Mouse (Mus musculus) limb, embryonic 15.5 days (tissue): ENCODE measurements around the gene Myo16. TPM values are rescaled to one million over a fixed set of nuclear protein-coding genes. Genes with fewer than 3 reads are reported as not detected.

Experiments
- ATAC-seq: fragments of 200-750 bp; cut with Nextera tagmentation; 2 replicates; pipeline ENCODE4 v1.8.0; 2017; ENCODE audit warnings: low read depth, moderate TSS enrichment; ENCODE audit not compliant: insufficient number of reproducible peaks, low FRiP score, low TSS enrichment
- H3K27ac ChIP-seq: fragments of 300-500 bp; sonication (generic); 2 replicates; pipeline ENCODE4 v1.5.1; 2015; ENCODE audit warnings: moderate library complexity, mild to moderate bottlenecking, inconsistent platforms
- H3K27me3 ChIP-seq: fragments of 300-500 bp; sonication (generic); 2 replicates; pipeline ENCODE4 v1.6.1; 2015; ENCODE audit warnings: inconsistent platforms
- H3K36me3 ChIP-seq: fragments of 300-500 bp; sonication (generic); 2 replicates; pipeline ENCODE4 v1.6.1; 2015; ENCODE audit warnings: inconsistent platforms
- H3K4me1 ChIP-seq: fragments of 300-500 bp; sonication (generic); 2 replicates; pipeline ENCODE4 v1.6.1; 2015; ENCODE audit warnings: inconsistent platforms
- H3K4me2 ChIP-seq: fragments of 300-500 bp; sonication (generic); 2 replicates; pipeline ENCODE4 v1.6.1; 2015; ENCODE audit warnings: mild to moderate bottlenecking, inconsistent platforms
- H3K4me3 ChIP-seq: fragments of 300-500 bp; sonication (generic); 2 replicates; pipeline ENCODE4 v1.5.1; 2015; ENCODE audit warnings: mild to moderate bottlenecking, inconsistent platforms
- H3K9ac ChIP-seq: fragments of 300-500 bp; sonication (generic); 2 replicates; pipeline ENCODE4 v1.6.1; 2015; ENCODE audit warnings: inconsistent platforms
- H3K9me3 ChIP-seq: fragments of 300-500 bp; sonication (generic); 2 replicates; pipeline ENCODE4 v1.6.1; 2016; ENCODE audit warnings: inconsistent platforms
- WGBS: fragments of 180-500 bp; shearing (Covaris S2); methylation state at CpG from one replicate; pipeline ENCODE4 v1.1.7; 2015; 5-methylcytosine and 5-hydroxymethylcytosine counted together
- polyA plus RNA-seq: library from polyadenylated mRNA; unstranded; fragments of >200 nt; fragmentation: Nextera tagmentation; extraction: Ambion mirVana; gene quantifications from 2 replicates; pipeline ENCODE4 v1.2.1, GENCODE M21; 2015

Myo16 gene
- polyA plus RNA-seq, 1 experiment from 2014 or later, result 0.42 TPM

DNA sequence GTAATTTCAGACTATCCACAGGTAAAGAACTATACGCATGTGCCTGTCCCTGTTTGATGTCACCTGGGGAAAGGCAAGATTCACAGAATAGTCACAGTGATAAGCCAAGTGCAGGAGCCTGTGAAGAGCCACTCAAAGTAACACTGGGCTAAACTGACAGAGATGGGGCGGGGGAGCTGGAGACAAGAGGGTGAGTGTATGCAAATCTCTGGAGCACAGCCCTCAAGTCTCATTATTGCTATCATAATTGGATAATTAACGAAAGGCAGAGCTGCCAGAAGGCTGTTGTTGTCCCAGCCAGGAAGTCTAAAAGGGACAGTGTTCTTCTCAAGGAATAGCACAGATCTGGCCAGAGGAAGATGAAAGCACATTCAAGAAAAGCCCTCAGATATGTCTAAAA lies 490.8 kb downstream of the Myo16 start:
- no peak for ATAC-seq
- H3K9ac ChIP-seq, result no peak overlapping the region
- WGBS, result 72% methylated on average over 3 of the region's 3 CpGs

DNA sequence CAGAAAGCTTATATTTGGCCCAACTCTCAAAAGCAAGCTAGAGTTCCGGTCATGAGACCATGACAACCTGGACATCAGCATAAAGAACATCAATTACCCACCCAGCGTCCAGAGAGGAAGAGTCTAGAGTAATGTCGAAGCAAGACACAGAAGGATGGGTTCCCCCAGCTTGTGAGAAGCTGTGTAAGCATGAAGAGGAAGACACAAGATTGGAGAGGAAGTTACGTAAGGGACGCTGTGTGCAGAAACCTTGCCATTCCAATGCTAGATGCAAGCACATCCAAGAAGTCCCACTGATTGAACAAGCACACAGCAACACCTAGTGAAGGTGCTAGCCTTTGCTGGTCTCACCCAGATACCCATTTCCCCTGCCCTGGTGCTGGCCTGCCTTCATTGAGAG lies 492.0 kb downstream of the Myo16 start:
- no peak overlapping the region for H3K4me2 ChIP-seq
- no peak overlapping the region for H3K9ac ChIP-seq
- ATAC-seq, result no peak
- no peaks in the 10 kb centered on the region for H3K9me3 ChIP-seq
- no peaks in the 10 kb centered on the region for H3K36me3 ChIP-seq
- no peaks in the 10 kb centered on the region for H3K4me1 ChIP-seq
- no peak overlapping the region for H3K27ac ChIP-seq
- WGBS, result 91% methylated on average over 5 of the region's 5 CpGs
- no peaks in the 10 kb centered on the region for H3K27me3 ChIP-seq
- no peak overlapping the region for H3K4me3 ChIP-seq

More for the DNA sequence above, 490.8 kb downstream of the Myo16 start:
- no peak overlapping the region for H3K4me2 ChIP-seq
- H3K27ac ChIP-seq, result no peak overlapping the region
- H3K4me1 ChIP-seq, result no peaks in the 10 kb centered on the region
- no peaks in the 10 kb centered on the region for H3K9me3 ChIP-seq
- H3K36me3 ChIP-seq, result no peaks in the 10 kb centered on the region
- no peaks in the 10 kb centered on the region for H3K27me3 ChIP-seq
- no peak overlapping the region for H3K4me3 ChIP-seq

DNA sequence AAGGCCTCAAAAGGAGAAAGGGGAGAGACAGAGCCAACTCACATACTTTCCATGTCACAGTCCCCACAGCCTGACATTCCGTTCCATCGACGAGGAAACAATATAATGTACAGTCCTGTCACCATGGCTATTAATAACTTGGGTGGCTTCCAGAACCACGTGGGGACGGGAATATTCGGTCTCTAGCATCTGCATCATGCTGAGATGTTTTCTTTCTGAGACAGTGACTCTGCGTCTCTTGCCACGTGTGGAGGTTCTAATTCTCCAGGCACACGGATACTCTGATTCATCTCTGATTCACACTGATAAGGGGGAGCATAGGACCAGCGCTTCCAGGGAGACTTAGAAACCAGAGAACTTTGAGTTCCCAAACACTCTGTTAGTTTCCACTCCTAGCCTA lies 492.8 kb downstream of the Myo16 start:
- no peak for ATAC-seq
- H3K27me3 ChIP-seq, result no peaks in the 10 kb centered on the region
- no peak overlapping the region for H3K27ac ChIP-seq
- no peak overlapping the region for H3K9ac ChIP-seq
- no peak overlapping the region for H3K4me2 ChIP-seq
- H3K9me3 ChIP-seq, result no peaks in the 10 kb centered on the region
- no peaks in the 10 kb centered on the region for H3K36me3 ChIP-seq
- H3K4me1 ChIP-seq, result 0 out of 2 replicates have a peak, but pooled peaks cover under 1% of the 10 kb centered on the region
- no peak overlapping the region for H3K4me3 ChIP-seq
- 49% methylated on average over 10 of the region's 10 CpGs for WGBS

DNA sequence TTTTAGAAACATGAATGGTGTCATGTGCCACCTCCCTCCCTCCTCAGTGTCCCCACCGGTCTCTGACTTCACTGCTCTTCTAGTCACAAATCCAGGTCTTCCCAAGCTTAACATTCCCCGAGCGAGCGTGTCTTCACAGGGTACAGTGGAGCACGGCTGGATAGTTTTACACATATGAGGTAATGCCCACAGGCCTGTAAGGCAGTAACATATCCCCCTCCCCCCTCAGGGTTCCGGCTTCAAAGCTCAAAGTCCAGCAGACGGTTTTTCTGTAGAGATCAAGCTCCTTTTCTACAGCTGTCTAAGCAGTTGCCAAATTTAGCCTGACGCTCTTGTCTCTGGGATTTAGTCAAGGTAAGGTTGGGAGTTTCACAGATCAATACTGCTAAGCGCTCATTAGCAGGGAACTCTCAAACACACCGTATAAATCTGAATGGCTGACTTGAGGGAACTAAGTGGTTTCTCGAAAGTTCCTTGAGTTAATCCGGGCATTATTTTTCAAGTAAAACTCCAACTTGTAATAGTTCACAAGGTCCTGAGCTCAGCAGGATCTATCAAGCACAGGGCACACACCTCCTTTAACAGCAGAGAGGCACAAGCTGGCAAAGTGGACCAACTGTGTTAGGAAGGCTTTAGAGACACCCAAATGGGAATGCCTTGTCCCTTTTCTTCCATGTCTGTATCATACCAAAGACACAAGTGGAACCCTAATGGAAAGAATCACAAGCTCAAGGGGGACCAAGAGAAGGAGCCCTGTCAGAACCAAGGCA lies 498.0 kb downstream of the Myo16 start:
- no peak overlapping the region for H3K9ac ChIP-seq
- no peak for ATAC-seq
- H3K36me3 ChIP-seq, result no peaks in the 10 kb centered on the region
- H3K27me3 ChIP-seq, result no peaks in the 10 kb centered on the region
- H3K4me1 ChIP-seq, result 0 out of 2 replicates have a peak, but pooled peaks cover 2% of the 10 kb centered on the region
- WGBS, result 60% methylated on average over 12 of the region's 12 CpGs
- no peak overlapping the region for H3K27ac ChIP-seq
- no peaks in the 10 kb centered on the region for H3K9me3 ChIP-seq
- H3K4me2 ChIP-seq, result no peak overlapping the region
- H3K4me3 ChIP-seq, result no peak overlapping the region

DNA sequence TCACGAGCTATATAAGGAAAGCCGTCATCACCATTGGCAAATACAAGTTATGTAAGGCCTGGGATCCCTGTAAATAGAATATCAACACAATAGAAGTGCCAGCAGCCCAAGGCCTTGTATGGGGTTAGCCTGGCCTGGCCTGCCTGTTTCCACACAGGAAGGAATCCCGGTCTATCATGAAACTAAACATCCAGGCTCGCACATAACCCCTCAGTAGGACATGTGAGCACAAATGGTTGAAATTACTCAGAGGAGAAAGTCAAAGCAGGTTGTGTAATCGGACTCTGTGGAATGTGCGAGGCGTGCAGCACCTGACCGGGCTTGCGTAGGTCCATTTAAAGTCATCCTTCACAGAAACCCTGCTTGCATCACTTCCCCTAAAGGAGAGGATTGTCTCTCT lies 499.6 kb downstream of the Myo16 start:
- Histone ChIP-seq H3K4me3 (no peak overlapping the region), H3K9ac (no peak overlapping the region), H3K36me3 (no peaks in the 10 kb centered on the region), H3K27me3 (no peaks in the 10 kb centered on the region), H3K9me3 (no peaks in the 10 kb centered on the region), H3K27ac (no peak overlapping the region), H3K4me2 (no peak overlapping the region), H3K4me1 (0 out of 2 replicates have a peak, but pooled peaks cover 2% of the 10 kb centered on the region)
- ATAC-seq, result no peak
- WGBS, result 54% methylated on average over 9 of the region's 9 CpGs

DNA sequence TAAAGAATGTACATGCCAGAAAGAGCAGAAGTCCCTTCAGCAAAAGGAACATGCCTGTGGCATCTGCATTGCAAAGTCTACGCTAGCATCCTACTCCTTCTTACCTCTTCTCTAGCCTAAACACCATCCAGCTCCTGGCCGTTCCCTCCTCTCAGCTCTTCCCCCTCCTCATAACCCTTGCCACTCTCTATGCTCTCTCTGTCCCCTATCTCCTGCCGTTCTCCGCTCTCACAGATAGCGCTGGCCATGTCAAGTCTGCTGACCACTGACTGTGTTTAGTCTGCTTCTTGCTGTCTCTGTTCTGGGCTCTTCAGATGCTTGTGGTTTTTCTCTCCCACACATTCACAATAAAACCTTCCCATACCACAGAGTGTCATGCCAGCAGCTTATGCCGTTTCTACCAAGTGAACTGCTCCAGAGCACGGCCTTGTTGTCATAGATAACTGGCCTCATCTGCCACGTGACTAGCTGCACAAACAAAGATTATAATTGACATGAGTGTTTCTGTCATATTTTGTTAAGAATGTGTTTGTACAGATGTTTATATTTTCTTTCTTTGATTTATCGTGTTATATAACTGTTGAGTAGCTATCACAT lies 501.3 kb downstream of the Myo16 start:
- no peak for ATAC-seq
- 81% methylated on average over 9 of the region's 9 CpGs for WGBS

DNA sequence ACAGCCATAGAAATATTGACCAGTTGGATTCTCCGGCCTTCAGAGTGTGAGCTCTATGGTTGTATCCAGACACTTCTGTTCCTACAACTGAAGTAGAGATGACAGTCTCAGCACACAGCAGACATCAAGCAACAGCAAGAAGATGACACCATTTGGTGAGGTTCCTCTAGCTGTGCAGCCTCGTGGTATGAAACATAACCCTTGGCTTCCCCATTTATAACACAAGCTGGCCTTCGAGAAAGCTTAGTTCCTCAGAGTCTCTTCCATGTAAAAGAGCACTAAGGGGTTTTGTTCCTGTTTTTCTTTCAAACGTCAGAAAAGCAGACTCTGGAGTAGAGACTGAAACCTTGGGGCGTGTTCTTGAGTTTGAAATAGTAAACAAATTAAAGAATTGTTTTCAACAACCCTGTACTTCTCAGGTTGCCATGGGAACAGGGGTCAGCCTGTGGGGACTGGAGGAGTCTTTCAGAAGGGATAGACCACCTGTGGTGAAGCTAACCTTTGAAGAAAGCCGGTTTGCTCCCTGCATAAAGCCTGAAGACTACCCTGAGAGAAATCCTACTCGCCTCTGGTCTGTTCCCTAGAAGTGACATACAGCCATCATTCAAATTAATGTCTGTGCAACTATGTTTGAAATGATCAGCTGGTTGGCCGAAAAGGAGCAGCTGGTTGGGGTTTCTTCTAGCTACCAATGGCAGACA lies 510.2 kb downstream of the Myo16 start:
- H3K4me2 ChIP-seq, result no peak overlapping the region
- H3K9ac ChIP-seq, result no peak overlapping the region
- H3K36me3 ChIP-seq, result no peaks in the 10 kb centered on the region
- H3K9me3 ChIP-seq, result no peaks in the 10 kb centered on the region
- no peak overlapping the region for H3K4me3 ChIP-seq
- WGBS, result 32% methylated on average over 8 of the region's 8 CpGs
- no peak for ATAC-seq
- H3K27ac ChIP-seq, result no peak overlapping the region
- H3K27me3 ChIP-seq, result no peaks in the 10 kb centered on the region
- H3K4me1 ChIP-seq, result peaks cover 4% of the 10 kb centered on the region

More for the DNA sequence above, 501.3 kb downstream of the Myo16 start:
- Histone ChIP-seq H3K4me1 (0 out of 2 replicates have a peak, but pooled peaks cover 2% of the 10 kb centered on the region), H3K9me3 (no peaks in the 10 kb centered on the region), H3K36me3 (no peaks in the 10 kb centered on the region), H3K27me3 (no peaks in the 10 kb centered on the region), H3K9ac (no peak overlapping the region), H3K4me2 (no peak overlapping the region), H3K27ac (no peak overlapping the region), H3K4me3 (no peak overlapping the region)

DNA sequence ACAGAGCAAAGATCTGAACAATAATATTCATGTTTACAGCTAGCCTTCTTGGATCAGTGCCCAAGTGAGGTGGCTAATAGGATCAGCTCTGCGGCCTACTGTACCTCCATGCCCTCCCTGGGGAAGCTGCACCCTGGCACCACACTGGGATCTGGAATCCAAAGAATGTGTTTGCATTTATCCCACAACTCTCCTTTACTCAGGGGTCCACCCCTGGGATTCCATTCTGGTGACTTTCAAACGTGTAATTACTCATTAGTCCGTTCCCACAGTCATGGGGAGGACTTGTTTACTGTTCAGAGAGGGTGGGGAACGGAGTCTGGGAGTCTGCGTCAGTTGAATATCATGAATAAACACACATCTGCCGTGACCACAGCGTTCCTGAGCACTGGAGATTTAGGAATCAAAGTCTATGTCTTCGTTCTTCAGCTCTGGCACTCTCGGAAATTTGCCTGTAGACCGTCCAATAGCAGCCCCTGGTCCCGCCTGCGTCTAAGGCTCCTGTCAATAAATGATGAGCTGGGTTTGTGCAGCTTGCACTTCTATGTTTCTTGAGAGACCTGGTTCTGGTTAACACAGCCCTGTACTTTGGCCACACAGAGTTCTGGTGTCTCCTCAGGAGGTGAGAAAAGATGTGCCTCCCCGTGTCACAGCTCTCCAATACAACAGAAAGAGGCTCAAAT lies 511.3 kb downstream of the Myo16 start:
- H3K9ac ChIP-seq, result no peak overlapping the region
- ATAC-seq, result no peak
- no peak overlapping the region for H3K4me3 ChIP-seq
- H3K36me3 ChIP-seq, result no peaks in the 10 kb centered on the region
- H3K27ac ChIP-seq, result no peak overlapping the region
- H3K27me3 ChIP-seq, result no peaks in the 10 kb centered on the region
- 19% methylated on average over 13 of the region's 13 CpGs for WGBS
- peaks cover 4% of the 10 kb centered on the region for H3K4me1 ChIP-seq
- no peak overlapping the region for H3K4me2 ChIP-seq
- H3K9me3 ChIP-seq, result no peaks in the 10 kb centered on the region

DNA sequence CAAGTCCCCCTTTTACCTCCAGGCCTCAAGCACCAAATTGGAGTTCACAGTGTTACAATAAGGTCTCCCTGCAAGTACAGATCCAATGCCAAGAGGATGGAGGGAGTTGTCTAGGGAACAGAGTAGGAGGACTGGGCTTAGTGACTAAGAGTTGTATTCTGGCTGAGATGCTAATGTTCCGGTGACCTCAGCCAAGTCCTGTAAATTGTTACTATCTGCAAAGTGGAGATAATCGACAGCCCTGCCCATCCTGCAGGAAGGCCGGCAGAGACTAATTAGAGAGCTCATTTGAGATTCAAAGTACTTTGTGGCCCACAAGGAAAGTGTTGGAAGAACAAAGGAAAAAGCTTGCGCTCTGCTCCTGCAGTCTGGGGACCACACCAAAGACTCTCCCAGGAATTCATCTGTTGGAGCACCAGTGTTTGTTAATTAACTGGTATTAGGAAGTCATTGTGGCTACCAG lies 512.1 kb downstream of the Myo16 start:
- Histone ChIP-seq H3K4me2 (no peak overlapping the region), H3K9ac (no peak overlapping the region), H3K9me3 (0 out of 2 replicates have a peak, but pooled peaks cover 2% of the 10 kb centered on the region), H3K4me1 (peaks cover 4% of the 10 kb centered on the region), H3K4me3 (no peak overlapping the region), H3K27ac (no peak overlapping the region), H3K27me3 (no peaks in the 10 kb centered on the region), H3K36me3 (no peaks in the 10 kb centered on the region)
- no peak for ATAC-seq
- WGBS, result 31% methylated on average over 4 of the region's 4 CpGs

DNA sequence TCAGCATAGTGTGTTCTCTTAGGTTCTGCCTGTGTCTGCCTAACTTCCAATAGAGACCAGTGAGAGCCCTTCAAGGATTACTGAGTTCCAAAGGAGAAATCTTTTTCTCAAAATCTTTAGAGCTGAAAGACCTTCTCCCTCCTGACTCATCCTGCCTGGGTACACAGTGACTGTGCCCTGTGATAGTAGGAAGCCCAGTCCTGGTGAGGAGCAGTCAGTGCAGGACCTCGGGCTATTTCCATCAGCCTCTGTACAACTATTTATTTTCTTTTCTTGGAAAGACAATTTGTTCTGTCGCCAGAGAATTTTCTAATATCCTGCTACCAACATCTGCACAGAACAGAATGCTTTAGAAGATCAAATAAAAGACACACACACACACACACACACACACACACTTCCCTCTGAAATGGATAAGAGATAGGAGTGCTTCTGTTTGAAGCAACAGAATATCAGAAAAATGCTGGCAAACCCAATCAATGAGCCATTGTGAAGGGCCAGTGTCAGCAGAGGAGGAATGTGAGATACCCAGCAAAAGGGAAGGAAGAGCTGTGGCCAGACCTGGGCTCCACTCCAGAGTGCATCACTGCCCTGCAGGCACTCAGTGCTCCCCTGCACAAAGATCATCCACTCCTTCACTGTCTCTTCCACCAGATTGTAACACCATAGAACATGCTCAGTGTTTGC lies 518.3 kb downstream of the Myo16 start:
- no peak for ATAC-seq
- Histone ChIP-seq H3K9ac (no peak overlapping the region), H3K4me3 (no peak overlapping the region), H3K4me2 (no peak overlapping the region), H3K4me1 (no peaks in the 10 kb centered on the region), H3K36me3 (no peaks in the 10 kb centered on the region), H3K9me3 (0 out of 2 replicates have a peak, but pooled peaks cover 8% of the 10 kb centered on the region), H3K27me3 (no peaks in the 10 kb centered on the region), H3K27ac (no peak overlapping the region)
- WGBS, result 55% methylated on average over 2 of the region's 2 CpGs

DNA sequence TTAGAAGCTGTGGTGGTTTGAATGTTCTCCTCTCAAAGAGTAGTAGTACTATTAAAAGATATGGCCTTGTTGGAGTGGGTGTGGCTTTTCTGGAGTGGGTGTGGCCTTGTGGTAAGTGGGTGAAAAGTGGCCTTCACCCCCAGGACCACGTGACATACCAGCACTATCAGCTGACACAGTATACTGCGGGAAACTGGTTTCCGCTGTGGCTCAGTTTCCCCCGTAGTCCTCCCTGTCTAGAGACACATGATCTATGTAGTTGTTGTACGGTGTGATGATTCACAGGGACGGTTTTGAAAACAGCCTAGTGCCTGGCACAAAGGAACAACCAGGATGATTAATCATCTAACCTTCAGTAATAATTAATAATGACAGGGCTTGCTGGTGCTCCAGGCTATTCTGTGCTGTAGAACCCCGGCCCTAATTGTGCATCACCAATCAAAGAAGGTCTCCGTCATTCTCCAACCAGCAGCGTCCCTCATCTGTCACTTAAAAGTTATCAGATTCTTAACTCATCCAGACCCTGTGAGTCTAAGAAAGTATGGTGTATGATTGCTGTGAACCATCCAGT lies 524.2 kb downstream of the Myo16 start:
- no peak overlapping the region for H3K27ac ChIP-seq

More for the DNA sequence above, 524.2 kb downstream of the Myo16 start:
- H3K4me1 ChIP-seq, result no peaks in the 10 kb centered on the region
- no peak overlapping the region for H3K4me2 ChIP-seq
- H3K4me3 ChIP-seq, result no peak overlapping the region
- 71% methylated on average over 9 of the region's 9 CpGs for WGBS
- no peak overlapping the region for H3K9ac ChIP-seq
- no peaks in the 10 kb centered on the region for H3K27me3 ChIP-seq
- no peaks in the 10 kb centered on the region for H3K9me3 ChIP-seq
- no peak for ATAC-seq
- H3K36me3 ChIP-seq, result no peaks in the 10 kb centered on the region
